Comparison of ENCODE assay signal across 28 mouse cellular contexts in the genomic region with DNA sequence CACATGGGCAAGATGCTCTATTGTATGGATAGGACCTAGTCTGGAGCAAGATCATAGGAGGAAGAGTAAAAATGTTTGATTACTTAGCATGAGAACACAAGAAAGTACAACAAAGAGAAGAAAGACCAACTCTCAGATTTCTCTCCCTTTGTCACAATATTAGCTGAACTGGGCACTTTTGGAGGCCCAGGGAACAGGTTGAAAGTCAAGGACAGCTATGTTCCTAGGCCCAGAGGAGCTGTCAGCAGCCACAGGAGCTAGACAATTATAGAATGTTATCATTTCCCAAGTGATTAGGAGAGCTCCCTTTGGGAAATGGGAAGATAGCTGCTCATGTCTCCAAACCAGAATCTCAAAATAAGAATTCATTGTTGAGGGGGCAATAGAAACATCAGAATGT. TPM values are rescaled to one million over a fixed set of nuclear protein-coding genes. Genes with fewer than 3 reads are reported as not detected.
DNase-seq lines count a peak whose midpoint lies in the region; ATAC-seq lines count a peak whose summit lies in the region.
"Had no signal": no experiment of that assay in that cellular context is flagged by ENCODE, and none has a peak within 500 bp of the region (broad histone marks: within the 10 kb centered on the region; RNA-seq: fewer than 3 reads in every experiment).

No protein-coding gene starts in this region.

- H3K27ac ChIP-seq in heart, embryonic 10.5 days, result peak overlapping the region; percentile 42; the same call in 1 of the 2 replicates
- peak overlapping the region; percentile 40 for H3K27ac ChIP-seq in embryonic facial prominence, embryonic 10.5 days (replicated peaks)
- H3K27ac ChIP-seq in heart, embryonic 13.5 days (replicated peaks), result peak overlapping the region; percentile 61
- H3K27ac ChIP-seq: embryonic facial prominence, embryonic 15.5 days; forebrain, embryonic 12.5 days; hindbrain, embryonic 12.5 days; limb, embryonic 15.5 days; liver, embryonic 15.5 days; stomach, postnatal 0 days had no signal

- no peak overlapping the region for H3K9ac ChIP-seq in heart, embryonic 13.5 days
- H3K9ac ChIP-seq: embryonic facial prominence, embryonic 15.5 days; forebrain, embryonic 12.5 days; forebrain, postnatal 0 days; hindbrain, embryonic 12.5 days; limb, embryonic 15.5 days; liver, embryonic 15.5 days; lung, embryonic 14.5 days had no signal

- H3K4me3 ChIP-seq in heart, embryonic 10.5 days, result no peak overlapping the region
- no peak overlapping the region for H3K4me3 ChIP-seq in embryonic facial prominence, embryonic 10.5 days
- no peak overlapping the region for H3K4me3 ChIP-seq in heart, embryonic 13.5 days
- H3K4me3 ChIP-seq: embryonic facial prominence, embryonic 15.5 days; forebrain, embryonic 12.5 days; hindbrain, embryonic 12.5 days; limb, embryonic 15.5 days; liver, embryonic 15.5 days had no signal

- no peak overlapping the region for H3K4me2 ChIP-seq in heart, embryonic 13.5 days
- H3K4me2 ChIP-seq: embryonic facial prominence, embryonic 15.5 days; forebrain, embryonic 12.5 days; hindbrain, embryonic 12.5 days; limb, embryonic 15.5 days; liver, embryonic 15.5 days; lung, embryonic 14.5 days had no signal

- no peaks in the 10 kb centered on the region for H3K36me3 ChIP-seq in heart, embryonic 10.5 days
- no peaks in the 10 kb centered on the region for H3K36me3 ChIP-seq in embryonic facial prominence, embryonic 10.5 days (replicated peaks)
- H3K36me3 ChIP-seq in heart, embryonic 13.5 days, result no peaks in the 10 kb centered on the region
- H3K36me3 ChIP-seq: embryonic facial prominence, embryonic 15.5 days; forebrain, embryonic 12.5 days; hindbrain, embryonic 12.5 days; limb, embryonic 15.5 days; liver, embryonic 15.5 days had no signal

- H3K27me3 ChIP-seq in heart, embryonic 10.5 days (ENCODE audit: insufficient read depth, poor library complexity, severe bottlenecking), result no peaks in the 10 kb centered on the region
- H3K27me3 ChIP-seq in embryonic facial prominence, embryonic 10.5 days (replicated peaks; ENCODE audit: low read depth, poor library complexity, severe bottlenecking), result no peaks in the 10 kb centered on the region
- no peaks in the 10 kb centered on the region for H3K27me3 ChIP-seq in heart, embryonic 13.5 days (replicated peaks)
- H3K27me3 ChIP-seq: embryonic facial prominence, embryonic 15.5 days; forebrain, embryonic 12.5 days; hindbrain, embryonic 12.5 days; limb, embryonic 15.5 days; liver, embryonic 15.5 days had no signal

- peaks cover 17% of the 10 kb centered on the region for H3K4me1 ChIP-seq in heart, embryonic 10.5 days
- H3K4me1 ChIP-seq in embryonic facial prominence, embryonic 10.5 days, result peaks cover 54% of the 10 kb centered on the region
- H3K4me1 ChIP-seq in heart, embryonic 13.5 days, result peaks cover 26% of the 10 kb centered on the region
- H3K4me1 ChIP-seq: liver, embryonic 15.5 days had no signal

- no peaks in the 10 kb centered on the region for H3K9me3 ChIP-seq in heart, embryonic 10.5 days
- H3K9me3 ChIP-seq in embryonic facial prominence, embryonic 10.5 days, result no peaks in the 10 kb centered on the region
- no peaks in the 10 kb centered on the region for H3K9me3 ChIP-seq in heart, embryonic 13.5 days
- H3K9me3 ChIP-seq: embryonic facial prominence, embryonic 15.5 days; forebrain, embryonic 12.5 days; hindbrain, embryonic 12.5 days; limb, embryonic 15.5 days; liver, embryonic 15.5 days had no signal

- intact Hi-C loops in heart, postnatal 36 days (cut with DNase I), result no loop called here
- intact Hi-C loops in heart, postnatal 10 days (cut with DNase I), result no loop called here

- DNase-seq in heart, embryonic 10.5 days (ENCODE audit: low spot score), result peak; percentile 62
- DNase-seq in heart, postnatal 36 days, result no peak
- DNase-seq in embryonic facial prominence, embryonic 10.5 days (ENCODE audit: low spot score), result no peak
- DNase-seq in heart, postnatal 10 days, result peak; percentile 29 to 40
- DNase-seq in frontal cortex, postnatal 14 days (ENCODE audit: low spot score in 2 of 2), result no peak
- no peak for DNase-seq in embryo, embryonic 9.5 days (ENCODE audit: extremely low spot score)
- DNase-seq: adrenal gland, postnatal 25 days; cerebellum, adult 11-12 months; cerebellum, adult 9-11 months; forebrain, postnatal 0 days; gastrocnemius, postnatal 14 days; kidney, adult 9 months; kidney, postnatal 10 days; lung, embryonic 14.5 days; lung, postnatal 14 days; right cerebral cortex, adult 18-20 months; spleen, adult 18-20 months; thymus, adult 2 months; thymus, postnatal 36 days had no signal

- no peak for ATAC-seq in heart, embryonic 13.5 days (ENCODE audit: extremely low read depth, insufficient number of reproducible peaks, low FRiP score, low TSS enrichment)
- ATAC-seq: forebrain, postnatal 0 days; intestine, postnatal 0 days; midbrain, embryonic 16.5 days had no signal

RNA-seq across cellular contexts. Expression of gene Fzd4, which starts 56.8 kb away (rescaled TPM):
- polyA plus RNA-seq in heart, embryonic 10.5 days (2016; fragmentation: Nextera tagmentation; extraction: Ambion mirVana), result 9.2 and 9.7 TPM in 2 replicates
- 10 to 100 TPM; 31.6 to 35.8 TPM for total RNA-seq in heart, postnatal 36 days (2021)
- 10.2 and 11.5 TPM in 2 replicates for polyA plus RNA-seq in embryonic facial prominence, embryonic 10.5 days (2016; fragmentation: Nextera tagmentation; extraction: Ambion mirVana)
- polyA plus RNA-seq in heart, embryonic 13.5 days (2015; fragmentation: Nextera tagmentation; extraction: Ambion mirVana), result 6.9 and 7.1 TPM in 2 replicates
- total RNA-seq in heart, postnatal 10 days (2021), result 10 to 100 TPM; 46.3 to 49.3 TPM

RNA-seq across cellular contexts. Expression of gene Tmem135, which starts 56.9 kb away (rescaled TPM):
- 29.2 and 30.1 TPM in 2 replicates for polyA plus RNA-seq in heart, embryonic 10.5 days (2016; fragmentation: Nextera tagmentation; extraction: Ambion mirVana)
- 10 to 100 TPM; 43.3 to 51.3 TPM for total RNA-seq in heart, postnatal 36 days (2021)
- 15.8 and 18.0 TPM in 2 replicates for polyA plus RNA-seq in embryonic facial prominence, embryonic 10.5 days (2016; fragmentation: Nextera tagmentation; extraction: Ambion mirVana)
- polyA plus RNA-seq in heart, embryonic 13.5 days (2015; fragmentation: Nextera tagmentation; extraction: Ambion mirVana), result 21.7 and 23.8 TPM in 2 replicates
- 10 to 100 TPM; 54.0 to 60.8 TPM for total RNA-seq in heart, postnatal 10 days (2021)

Comparison
In these comparisons a context has a peak if more than half of its experiments do, and no peak if none do; other contexts are left out.
1. DNase-seq: peak in heart, embryonic 10.5 days (single experiment) and heart, postnatal 10 days (2 of 2); none in heart, postnatal 36 days (0 of 2), embryonic facial prominence, embryonic 10.5 days (single experiment), frontal cortex, postnatal 14 days (0 of 2) and embryo, embryonic 9.5 days (single experiment).
2. Peak in every context shown above with its lines, with median percentiles within 50 percentile points of each other: H3K27ac ChIP-seq.